Mouse (Mus musculus): Measurements from ENCODE around the gene P2ry12.

- TF ChIP-seq EP300 (IDR thresholded peaks at IDR 0.05), result no peak
- TF ChIP-seq CTCF (IDR thresholded peaks at IDR 0.05), result peak; percentile 97
These were observed 87.4 kb downstream of the P2ry12 start for GRCm38 (mm10) chr3:59175234-59175633.
